Mouse (Mus musculus) C2C12 (cell line): ENCODE data around the gene Cdkn1a.

Experiments
- CEBPB ChIP-seq: IDR thresholded peaks from one replicate; pipeline ENCODE4 v1.6.1; 2011; ENCODE audit warnings: low read depth, mild to moderate bottlenecking, control low read depth, moderate library complexity
- CTCF ChIP-seq: IDR thresholded peaks from one replicate; pipeline ENCODE4 v1.5.1; 2011; ENCODE audit not compliant: control insufficient read depth, insufficient read depth, insufficient read length
- MAX ChIP-seq: IDR thresholded peaks from one replicate; pipeline ENCODE4 v1.6.1; 2011; ENCODE audit warnings: mild to moderate bottlenecking, control low read depth
- USF1 ChIP-seq: IDR thresholded peaks from one replicate; pipeline ENCODE4 v1.6.1; 2011; ENCODE audit warnings: low read depth, mild to moderate bottlenecking, control low read depth, moderate library complexity

DNA sequence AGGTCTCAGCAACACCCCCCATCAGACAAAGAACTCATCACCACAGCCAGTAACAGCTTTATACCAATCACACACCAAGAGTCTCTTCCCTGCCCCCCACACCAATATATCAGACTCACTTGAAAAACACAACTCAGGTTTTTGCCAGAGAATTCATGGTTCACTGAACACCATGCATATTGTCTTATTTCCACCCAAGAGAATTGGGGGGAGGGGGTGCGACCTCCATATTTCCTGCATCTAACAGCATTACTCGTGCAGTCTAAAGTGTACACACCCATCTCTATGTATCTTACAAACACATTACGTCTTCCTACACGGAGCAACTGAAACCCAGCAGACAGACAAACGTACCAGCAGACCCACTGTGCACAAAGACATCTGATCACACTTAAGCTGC lies 19.0 kb upstream of the Cdkn1a start:
- TF ChIP-seq CEBPB, result no peak
- no peak for TF ChIP-seq CTCF
- no peak for TF ChIP-seq USF1
- TF ChIP-seq MAX, result no peak
